ENCODE assay signal across 9 mouse cellular contexts in the genomic region with DNA sequence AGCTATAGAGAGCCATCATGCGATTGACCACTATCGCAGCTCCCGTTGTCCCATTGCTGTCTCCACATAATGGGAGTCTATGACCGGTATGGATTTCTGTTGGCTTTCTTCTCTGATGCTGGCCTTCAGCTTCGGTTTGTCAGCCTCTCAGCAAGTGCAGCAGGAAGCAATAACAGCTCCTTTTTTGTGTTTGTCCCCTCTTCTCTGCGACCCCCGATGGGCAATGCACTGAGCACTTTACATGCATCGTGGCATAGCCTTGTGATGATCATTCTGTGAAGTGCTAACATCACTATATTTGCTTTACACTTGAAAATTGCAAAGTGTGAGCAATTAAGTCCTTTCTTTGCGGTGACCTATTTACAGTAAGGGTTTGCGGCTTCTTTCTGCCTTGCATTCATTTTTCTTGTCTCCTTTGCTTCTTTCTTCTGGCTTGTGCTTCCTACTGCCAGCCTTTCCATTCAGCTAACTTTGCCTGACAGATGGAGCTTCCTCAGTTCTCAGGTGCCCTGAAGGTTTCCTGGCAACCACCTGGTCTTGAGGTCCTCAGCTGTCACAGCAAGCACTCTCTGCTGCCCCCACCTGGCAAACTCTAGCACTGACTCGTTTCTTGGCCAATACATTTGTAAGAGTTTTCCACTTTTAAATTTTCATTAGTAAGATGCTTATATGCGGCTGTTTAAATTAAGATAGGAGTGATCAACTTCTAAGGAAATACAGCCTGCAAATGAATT.
DNase-seq lines count a peak whose midpoint lies in the region; ATAC-seq and TF ChIP-seq lines count a peak whose summit lies in the region.
"Had no signal": no experiment of that assay in that cellular context is flagged by ENCODE, and none has a peak within 500 bp of the region (broad histone marks: within the 10 kb centered on the region; RNA-seq: fewer than 3 reads in every experiment).

No protein-coding gene starts in this region.

- TF ChIP-seq CTCF in C2C12 (IDR thresholded peaks at IDR 0.05; ENCODE audit: control insufficient read depth, insufficient read depth, insufficient read length) = peak; percentile 72
- TF ChIP-seq CTCF in liver, postnatal 0 days (IDR thresholded peaks at IDR 0.05; ENCODE audit: low read depth) = peak; percentile 80

- no peak for ATAC-seq in liver, postnatal 0 days
- ATAC-seq in activated CD4-positive, CD25-positive, alpha-beta regulatory T cell, adult 4 months = no peak

- no peak for TF ChIP-seq EP300 in liver, postnatal 0 days (IDR thresholded peaks at IDR 0.05; ENCODE audit: low read depth)

- no peaks in the 10 kb centered on the region for H3K4me1 ChIP-seq in liver, postnatal 0 days (ENCODE audit: insufficient read depth)

- no peaks in the 10 kb centered on the region for H3K36me3 ChIP-seq in C2C12 (ENCODE audit: control insufficient read depth, insufficient read depth)
- no peaks in the 10 kb centered on the region for H3K36me3 ChIP-seq in liver, postnatal 0 days (replicated peaks; ENCODE audit: insufficient read depth, low read length)
- H3K36me3 ChIP-seq: heart, embryonic 15.5 days had no signal

- no peak overlapping the region for H3K9ac ChIP-seq in liver, postnatal 0 days (replicated peaks)
- H3K9ac ChIP-seq: heart, embryonic 15.5 days had no signal

- H3K4me3 ChIP-seq in C2C12 (ENCODE audit: insufficient read depth, poor library complexity, severe bottlenecking) = no peak overlapping the region
- H3K4me3 ChIP-seq in liver, postnatal 0 days (ENCODE audit: low read depth, low read length) = no peak overlapping the region
- H3K4me3 ChIP-seq: heart, embryonic 15.5 days had no signal

- H3K79me3 ChIP-seq in C2C12 (ENCODE audit: low read depth) = no peaks in the 10 kb centered on the region

- H3K79me2 ChIP-seq in C2C12 (ENCODE audit: control insufficient read depth, insufficient read depth) = no peaks in the 10 kb centered on the region

- H3ac ChIP-seq in C2C12 (ENCODE audit: control insufficient read depth, insufficient read length, low read depth) = no peak overlapping the region

- peak; percentile 84 for DNase-seq in ES-CJ7 (ENCODE audit: low read depth, low spot score)
- peak; percentile 94 for DNase-seq in cerebellum, adult 11-12 months
- DNase-seq in forelimb bud, embryonic 11.5 days (ENCODE audit: low read depth, low spot score) = peak; percentile 69
- DNase-seq in kidney, postnatal 10 days = peak; percentile 84
- DNase-seq in liver, postnatal 0 days = peak; percentile 73
- DNase-seq in right cerebral cortex, postnatal 4 days = peak; percentile 85

- WGBS in liver, postnatal 0 days (ENCODE audit: insufficient replicate concordance) = 71% methylated on average over 12 of the region's 12 CpGs

- no peak overlapping the region for H3K27ac ChIP-seq in liver, postnatal 0 days (ENCODE audit: low read depth)
- H3K27ac ChIP-seq: heart, embryonic 15.5 days had no signal

- no peaks in the 10 kb centered on the region for H3K9me3 ChIP-seq in liver, postnatal 0 days (ENCODE audit: low read length)
- H3K9me3 ChIP-seq: heart, embryonic 15.5 days had no signal

- no peak overlapping the region for H3K4me2 ChIP-seq in liver, postnatal 0 days (ENCODE audit: low read depth, low read length)
- H3K4me2 ChIP-seq: heart, embryonic 15.5 days had no signal

- no peaks in the 10 kb centered on the region for H3K27me3 ChIP-seq in C2C12 (ENCODE audit: control insufficient read depth, insufficient read depth, insufficient read length)
- no peaks in the 10 kb centered on the region for H3K27me3 ChIP-seq in liver, postnatal 0 days (ENCODE audit: insufficient read depth, low read length)
- H3K27me3 ChIP-seq: heart, embryonic 15.5 days had no signal

TF ChIP-seq in C2C12, 6 proteins besides CTCF, POLR2A, EP300 and RAD21:
- no peak for TF ChIP-seq CEBPB (IDR thresholded peaks at IDR 0.05; ENCODE audit: low read depth)
- no peak for TF ChIP-seq USF1 (IDR thresholded peaks at IDR 0.05; ENCODE audit: low read depth)
- TF ChIP-seq MYOD1 (IDR thresholded peaks at IDR 0.05; ENCODE audit: control insufficient read depth, insufficient read length, low read depth) = no peak
- no peak for TF ChIP-seq FOSL1 (IDR thresholded peaks at IDR 0.05; ENCODE audit: insufficient read depth, low read length, poor library complexity, severe bottlenecking)
- TF ChIP-seq MAX (IDR thresholded peaks at IDR 0.05) = no peak
- TF ChIP-seq MYOG (IDR thresholded peaks at IDR 0.05; ENCODE audit: control insufficient read depth, extremely low read depth, insufficient read length) = no peak
